Mouse (Mus musculus) C2C12 (cell line): ENCODE results near the gene Fndc7.

Source experiments
- CTCF ChIP-seq: IDR thresholded peaks from one replicate; pipeline ENCODE4 v1.5.1; 2011; ENCODE audit not compliant: control insufficient read depth, insufficient read depth, insufficient read length
- MAX ChIP-seq: IDR thresholded peaks from one replicate; pipeline ENCODE4 v1.6.1; 2011; ENCODE audit warnings: mild to moderate bottlenecking, control low read depth

DNA sequence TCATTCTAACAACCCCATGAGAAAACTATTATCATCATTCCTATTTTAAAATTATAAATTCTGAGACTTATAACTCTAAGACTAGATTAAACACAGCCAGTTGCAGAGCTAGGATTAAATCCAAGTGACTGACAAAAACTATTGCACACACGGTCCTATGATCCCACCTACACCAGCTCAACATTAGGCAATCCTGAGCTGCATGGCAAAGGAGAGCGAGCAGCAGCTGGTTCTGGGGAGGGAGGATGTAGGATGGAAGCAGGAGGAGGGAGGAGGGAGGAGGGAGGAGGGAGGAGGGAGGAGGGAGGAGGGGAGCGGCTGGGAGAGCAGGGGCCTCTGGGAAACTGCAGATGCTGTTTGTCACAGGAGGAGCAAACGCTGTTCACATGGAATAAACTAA is 74.2 kb downstream of the Fndc7 start:
- TF ChIP-seq CTCF (no peak), MAX (no peak)
